Mouse (Mus musculus): ENCODE data around the gene Itpr3.

Itpr3 gene

GRCm38 (mm10) chr17:27070913-27071312, 13.8 kb downstream of the Itpr3 start:
- in situ Hi-C loops (cut with MboI, MseI), result no loop called here

GRCm38 (mm10) chr17:27071630-27072029, 14.5 kb downstream of the Itpr3 start:
- in situ Hi-C loops (cut with MboI, MseI), result no loop called here

- in situ Hi-C loops (cut with MboI, MseI), result no loop called here
These were observed 15.3 kb downstream of the Itpr3 start for GRCm38 (mm10) chr17:27072363-27072762.

- in situ Hi-C loops (cut with MboI, MseI), result no loop called here
These were observed 16.0 kb downstream of the Itpr3 start for GRCm38 (mm10) chr17:27073126-27073525.

GRCm38 (mm10) chr17:27073778-27074177, 16.7 kb downstream of the Itpr3 start:
- in situ Hi-C loops (cut with MboI, MseI), result no loop called here

- in situ Hi-C loops (cut with MboI, MseI), result no loop called here
These were observed 17.1 kb downstream of the Itpr3 start for GRCm38 (mm10) chr17:27074236-27074635.

- in situ Hi-C loops (cut with MboI, MseI), result no loop called here
These were observed 18.0 kb downstream of the Itpr3 start for GRCm38 (mm10) chr17:27074849-27075745.

- in situ Hi-C loops (cut with MboI, MseI), result no loop called here
These were observed 20.0 kb downstream of the Itpr3 start for GRCm38 (mm10) chr17:27077133-27077532.

GRCm38 (mm10) chr17:27077920-27078319, 20.8 kb downstream of the Itpr3 start:
- in situ Hi-C loops (cut with MboI, MseI), result no loop called here

- in situ Hi-C loops (cut with MboI, MseI), result no loop called here
These were observed 21.4 kb downstream of the Itpr3 start for GRCm38 (mm10) chr17:27078499-27078898.

GRCm38 (mm10) chr17:27081868-27082267, 24.8 kb downstream of the Itpr3 start:
- in situ Hi-C loops (cut with MboI, MseI), result no loop called here

- in situ Hi-C loops (cut with MboI, MseI), result no loop called here
These were observed 25.7 kb downstream of the Itpr3 start for GRCm38 (mm10) chr17:27082796-27083195.

- in situ Hi-C loops (cut with MboI, MseI), result no loop called here
These were observed 26.5 kb downstream of the Itpr3 start for GRCm38 (mm10) chr17:27083601-27084000.

- in situ Hi-C loops (cut with MboI, MseI), result no loop called here
These were observed 28.6 kb downstream of the Itpr3 start for GRCm38 (mm10) chr17:27085676-27086075.

GRCm38 (mm10) chr17:27087426-27087825, 30.3 kb downstream of the Itpr3 start:
- in situ Hi-C loops (cut with MboI, MseI), result no loop called here

GRCm38 (mm10) chr17:27090068-27090467, 33.0 kb downstream of the Itpr3 start:
- in situ Hi-C loops (cut with MboI, MseI), result no loop called here

GRCm38 (mm10) chr17:27095690-27096089, 38.6 kb downstream of the Itpr3 start:
- in situ Hi-C loops (cut with MboI, MseI), result no loop called here

GRCm38 (mm10) chr17:27101675-27102074, 44.6 kb downstream of the Itpr3 start:
- in situ Hi-C loops (cut with MboI, MseI), result no loop called here

GRCm38 (mm10) chr17:27105698-27106470, 48.8 kb downstream of the Itpr3 start:
- in situ Hi-C loops (cut with MboI, MseI), result no loop called here

GRCm38 (mm10) chr17:27106745-27107144, 49.6 kb downstream of the Itpr3 start:
- in situ Hi-C loops (cut with MboI, MseI), result no loop called here

GRCm38 (mm10) chr17:27107936-27108335, 50.8 kb downstream of the Itpr3 start:
- in situ Hi-C loops (cut with MboI, MseI), result no loop called here

GRCm38 (mm10) chr17:27110072-27110471, 53.0 kb downstream of the Itpr3 start:
- in situ Hi-C loops (cut with MboI, MseI), result no loop called here

Measured in T-helper 1 cell (primary cell).